Mouse (Mus musculus) lung, embryonic 16.5 days (tissue): ENCODE measurements at regions not wholly inside any gene's neighbourhood (a gene's known extent, or its start where the extent isn't known, plus 50 kb on each side); places are given as distances from the start of the nearest gene placed in this dataset.
A peak's percentile ranks its signal among the peaks of the same experiment; 100 is the strongest.
"Not testable (repeated sequence)": the region's sequence is repeated elsewhere in the genome, so short reads cannot be mapped to it uniquely, and the experiment has no call there.

Experiments
- ATAC-seq: fragments of 200-750 bp; cut with Nextera tagmentation; 2 replicates; pipeline ENCODE4 v1.8.0; 2017; ENCODE audit warnings: low read depth, mild to moderate bottlenecking, moderate library complexity
- H3K27ac ChIP-seq: fragments of 300-500 bp; sonication (generic); 2 replicates; pipeline ENCODE4 v1.5.1; 2014; ENCODE audit warnings: mild to moderate bottlenecking, control low read depth, low read length
- H3K27me3 ChIP-seq: fragments of 300-500 bp; sonication (generic); 2 replicates; pipeline ENCODE4 v1.6.1; 2014; ENCODE audit warnings: low read depth, low read length, mixed read lengths; ENCODE audit not compliant: control insufficient read depth, insufficient read depth
- H3K36me3 ChIP-seq: fragments of 300-500 bp; sonication (generic); 2 replicates; pipeline ENCODE4 v1.6.1; 2014; ENCODE audit warnings: low read length; ENCODE audit not compliant: control insufficient read depth, insufficient read depth
- H3K4me1 ChIP-seq: fragments of 300-500 bp; sonication (generic); replicated peaks from 2 replicates; pipeline ENCODE4 v1.6.1; 2014; ENCODE audit warnings: low read length, mixed read lengths; ENCODE audit not compliant: control insufficient read depth, insufficient read depth
- H3K4me2 ChIP-seq: fragments of 300-500 bp; sonication (generic); 2 replicates; pipeline ENCODE4 v1.6.1; 2014; ENCODE audit warnings: low read depth, low read length, control low read depth
- H3K4me3 ChIP-seq: fragments of 300-500 bp; sonication (generic); 2 replicates; pipeline ENCODE4 v1.5.1; 2014; ENCODE audit warnings: mild to moderate bottlenecking, low read length, control low read depth
- H3K9ac ChIP-seq: fragments of 300-500 bp; sonication (generic); 2 replicates; pipeline ENCODE4 v1.6.1; 2014; ENCODE audit warnings: low read length, control low read depth
- H3K9me3 ChIP-seq: fragments of 300-500 bp; sonication (generic); 2 replicates; pipeline ENCODE4 v1.6.1; 2016; ENCODE audit warnings: low read length; ENCODE audit not compliant: control insufficient read depth
- WGBS: fragments of 180-500 bp; shearing (Covaris S2); extraction: QIAGEN DNeasy Blood & Tissue Kit; methylation state at CpG from one replicate; pipeline ENCODE4 v1.1.7; 2014; 5-methylcytosine and 5-hydroxymethylcytosine counted together

DNA sequence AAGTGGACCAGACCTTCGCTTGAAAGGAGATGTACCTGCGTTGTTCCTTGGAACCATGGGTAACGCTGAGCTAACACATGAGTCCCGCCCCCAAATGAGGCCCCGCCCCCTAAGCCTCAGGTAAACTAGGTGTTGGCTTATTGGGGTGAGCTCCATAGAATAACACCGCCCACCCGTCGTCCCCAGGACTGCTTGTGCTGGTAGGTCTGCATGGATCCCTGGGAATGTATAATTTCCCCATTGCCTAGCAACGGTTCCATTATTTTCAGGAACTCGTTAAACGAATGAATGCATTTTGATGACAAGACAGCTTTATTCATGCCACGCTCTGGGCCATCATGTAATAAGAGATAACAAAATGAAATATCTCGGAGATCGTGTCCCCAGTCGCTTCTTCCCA is 161.0 kb upstream of the Trpc7 start:
- 75% methylated on average over 15 of the region's 15 CpGs for WGBS
- Histone ChIP-seq H3K27ac (no peak overlapping the region), H3K4me2 (no peak overlapping the region)

GRCm38 (mm10) chr13:57055409-57056195 is 159.8 kb upstream of the Trpc7 start:
- no peak overlapping the region for H3K27ac ChIP-seq
- H3K4me1 ChIP-seq = peaks cover 6% of the 10 kb centered on the region; the same call in 1 of the 2 replicates
- H3K4me2 ChIP-seq = no peak overlapping the region
- H3K9me3 ChIP-seq = no peaks in the 10 kb centered on the region
- ATAC-seq = no peak
- no peak overlapping the region for H3K4me3 ChIP-seq
- no peaks in the 10 kb centered on the region for H3K36me3 ChIP-seq
- H3K27me3 ChIP-seq = no peaks in the 10 kb centered on the region
- no peak overlapping the region for H3K9ac ChIP-seq
- WGBS = 68% methylated on average over 12 of the region's 12 CpGs

More for the DNA sequence above, 161.0 kb upstream of the Trpc7 start:
- H3K36me3 ChIP-seq = no peaks in the 10 kb centered on the region
- H3K27me3 ChIP-seq = no peaks in the 10 kb centered on the region
- no peaks in the 10 kb centered on the region for H3K9me3 ChIP-seq
- H3K9ac ChIP-seq = no peak overlapping the region
- no peak overlapping the region for H3K4me3 ChIP-seq
- peaks cover 6% of the 10 kb centered on the region; the same call in 1 of the 2 replicates for H3K4me1 ChIP-seq
- no peak for ATAC-seq

- Histone ChIP-seq H3K36me3 (no peaks in the 10 kb centered on the region), H3K4me1 (peaks cover 6% of the 10 kb centered on the region; the same call in 1 of the 2 replicates), H3K9ac (no peak overlapping the region), H3K27me3 (no peaks in the 10 kb centered on the region), H3K4me2 (no peak overlapping the region), H3K27ac (no peak overlapping the region), H3K9me3 (no peaks in the 10 kb centered on the region), H3K4me3 (no peak overlapping the region)
- no peak for ATAC-seq
- 52% methylated on average over 4 of the region's 4 CpGs for WGBS
Measured at GRCm38 (mm10) chr13:57053361-57053760, 157.6 kb upstream of the Trpc7 start.

DNA sequence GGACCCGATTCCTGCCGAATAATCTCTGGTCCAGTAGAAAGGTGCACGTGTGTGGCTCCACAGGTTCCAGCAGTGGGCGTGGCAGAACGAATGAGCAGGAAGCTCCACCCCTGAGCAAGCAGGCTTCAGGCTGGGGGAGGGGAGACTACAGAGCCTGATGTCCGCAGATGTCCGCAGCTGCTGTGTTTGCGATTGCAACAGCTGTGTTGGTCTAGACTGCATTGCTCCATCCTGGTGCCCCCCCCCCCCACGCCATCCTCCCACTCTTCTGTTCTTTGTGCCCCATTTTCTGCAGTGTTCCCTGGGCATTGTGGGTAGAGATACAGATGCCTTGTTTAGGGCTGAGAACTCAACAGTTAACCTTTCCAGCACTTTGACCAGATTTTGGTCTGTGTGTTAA is 150.3 kb upstream of the Trpc7 start:
- H3K4me3 ChIP-seq, H3K36me3 ChIP-seq, H3K9ac ChIP-seq, H3K27me3 ChIP-seq, H3K4me2 ChIP-seq, H3K4me1 ChIP-seq, H3K27ac ChIP-seq, H3K9me3 ChIP-seq: not testable (repeated sequence)
- peak; percentile 77 for ATAC-seq
- 8% methylated on average over 4 of the region's 9 CpGs for WGBS

GRCm38 (mm10) chr13:57044455-57044854 is 148.7 kb upstream of the Trpc7 start:
- no peak overlapping the region for H3K9ac ChIP-seq
- H3K27ac ChIP-seq = no peak overlapping the region
- H3K27me3 ChIP-seq = no peaks in the 10 kb centered on the region
- 83% methylated on average over 8 of the region's 8 CpGs for WGBS
- no peaks in the 10 kb centered on the region for H3K4me1 ChIP-seq
- ATAC-seq = no peak
- no peak overlapping the region for H3K4me2 ChIP-seq
- H3K36me3 ChIP-seq = no peaks in the 10 kb centered on the region
- H3K4me3 ChIP-seq = no peak overlapping the region
- H3K9me3 ChIP-seq = no peaks in the 10 kb centered on the region

DNA sequence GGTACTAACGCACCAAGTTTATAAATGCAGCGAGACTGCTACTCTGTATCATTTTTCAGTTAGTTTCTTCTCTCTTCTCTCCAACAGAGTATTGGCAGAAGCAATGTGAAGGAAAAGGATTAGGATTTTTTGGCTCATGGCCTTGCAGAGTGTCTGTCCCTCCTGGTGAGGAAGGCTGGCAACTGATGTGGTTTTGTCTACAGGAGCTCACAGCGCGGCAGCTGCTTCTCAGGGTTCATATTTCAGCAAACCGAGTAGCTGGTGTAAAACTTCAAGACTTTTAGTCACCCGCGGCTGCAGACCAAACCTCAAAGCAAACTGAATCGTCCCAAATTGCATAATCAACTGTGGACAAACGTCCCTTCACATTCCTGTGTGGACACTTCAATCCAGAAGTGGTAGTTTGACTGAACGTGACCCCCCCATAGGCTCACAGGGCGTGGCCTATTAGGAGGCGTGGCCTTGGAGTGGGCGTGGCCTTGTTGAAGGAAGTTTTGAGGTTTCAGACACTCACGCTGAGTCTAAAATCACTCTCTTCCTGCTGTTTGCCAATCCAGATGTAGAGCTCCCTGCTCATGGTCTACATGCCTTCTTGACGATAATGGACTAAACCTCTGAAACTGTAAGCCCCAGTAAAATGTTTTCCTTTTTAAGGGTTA is 147.7 kb upstream of the Trpc7 start:
- Histone ChIP-seq H3K27me3 (no peaks in the 10 kb centered on the region), H3K27ac (no peak overlapping the region)
- 60% methylated on average over 15 of the region's 15 CpGs for WGBS

GRCm38 (mm10) chr13:57042514-57042913 is 146.7 kb upstream of the Trpc7 start:
- WGBS = 67% methylated on average over 5 of the region's 5 CpGs
- H3K9ac ChIP-seq = no peak overlapping the region
- no peaks in the 10 kb centered on the region for H3K36me3 ChIP-seq
- ATAC-seq = no peak
- no peak overlapping the region for H3K4me2 ChIP-seq
- no peaks in the 10 kb centered on the region for H3K27me3 ChIP-seq
- no peak overlapping the region for H3K4me3 ChIP-seq
- H3K9me3 ChIP-seq = no peaks in the 10 kb centered on the region
- H3K4me1 ChIP-seq = no peaks in the 10 kb centered on the region
- H3K27ac ChIP-seq = no peak overlapping the region

More for the DNA sequence above, 147.7 kb upstream of the Trpc7 start:
- Histone ChIP-seq H3K4me3 (no peak overlapping the region), H3K4me2 (no peak overlapping the region), H3K9me3 (no peaks in the 10 kb centered on the region), H3K9ac (no peak overlapping the region), H3K36me3 (no peaks in the 10 kb centered on the region), H3K4me1 (no peaks in the 10 kb centered on the region)
- no peak for ATAC-seq

DNA sequence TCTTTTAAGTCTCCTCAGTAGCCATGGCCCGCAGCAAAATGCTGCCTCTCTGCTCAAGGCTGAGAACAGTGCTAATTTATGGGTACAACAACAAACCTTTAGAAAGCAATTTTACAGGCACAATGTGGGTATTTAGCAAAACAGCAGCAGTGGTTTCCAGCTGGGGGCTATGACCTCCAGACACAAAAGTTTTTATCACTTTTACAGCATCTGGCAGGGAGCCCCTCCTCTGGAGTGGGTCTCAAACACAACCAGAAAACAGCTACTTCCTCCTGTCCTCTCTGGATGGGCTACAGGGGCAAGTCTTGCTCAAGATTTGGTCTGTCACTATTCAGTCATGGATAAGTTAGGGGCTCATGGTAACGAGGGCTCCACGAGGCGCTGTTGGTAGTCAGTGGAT is 137.1 kb upstream of the Trpc7 start:
- Histone ChIP-seq H3K4me2 (no peak overlapping the region), H3K36me3 (no peaks in the 10 kb centered on the region), H3K27me3 (no peaks in the 10 kb centered on the region), H3K4me3 (no peak overlapping the region), H3K4me1 (no peaks in the 10 kb centered on the region), H3K9ac (no peak overlapping the region), H3K9me3 (no peaks in the 10 kb centered on the region), H3K27ac (no peak overlapping the region)
- no peak for ATAC-seq
- WGBS = 81% methylated on average over 4 of the region's 4 CpGs

GRCm38 (mm10) chr13:57017553-57018341 is 122.0 kb upstream of the Trpc7 start:
- H3K4me1 ChIP-seq = no peaks in the 10 kb centered on the region
- no peak for ATAC-seq
- no peaks in the 10 kb centered on the region for H3K27me3 ChIP-seq
- no peak overlapping the region for H3K9ac ChIP-seq
- H3K9me3 ChIP-seq = no peaks in the 10 kb centered on the region
- 59% methylated on average over 11 of the region's 11 CpGs for WGBS
- H3K36me3 ChIP-seq = no peaks in the 10 kb centered on the region
- H3K4me2 ChIP-seq = no peak overlapping the region
- H3K4me3 ChIP-seq = no peak overlapping the region
- H3K27ac ChIP-seq = no peak overlapping the region
